Mouse (Mus musculus) mouse embryonic stem cell (cell line): ENCODE results near the gene Sult6b2.

Experiments used
- in situ Hi-C, 2 experiments: fragments of 300-500 bp; cut with MboI; formaldehyde crosslinking; loops; 1 replicate in 1 of 2; 3 replicates in 1 of 2; pipeline ENCODE4 v1.14.3; 2019 to 2020; ENCODE audit warnings: low sequenced_read_pairs in 2 of 2, low pct_unique_long_range_greater_than_20kb in 1 of 2, mixed read lengths in 1 of 2; ENCODE audit not compliant: unreplicated experiment in 1 of 2

Sult6b2 gene

GRCm38 (mm10) chr6:142804402-142804801 is at the start of gene Sult6b2:
Sult6b2 (minus strand) TSS chr6:142804502.
- in situ Hi-C loops, result no loop called here

- in situ Hi-C loops, result no loop called here
These were observed 48.4 kb upstream of the Sult6b2 start for GRCm38 (mm10) chr6:142852419-142853377.

GRCm38 (mm10) chr6:142850436-142850835 is 46.1 kb upstream of the Sult6b2 start:
- in situ Hi-C loops, result no loop called here

- in situ Hi-C loops, result no loop called here
These were observed 45.0 kb upstream of the Sult6b2 start for GRCm38 (mm10) chr6:142849326-142849725.

GRCm38 (mm10) chr6:142847914-142848674 is 43.8 kb upstream of the Sult6b2 start:
- in situ Hi-C loops, result no loop called here

GRCm38 (mm10) chr6:142846855-142847254 is 42.6 kb upstream of the Sult6b2 start:
- in situ Hi-C loops, result no loop called here

- in situ Hi-C loops, result no loop called here
These were observed 40.8 kb upstream of the Sult6b2 start for GRCm38 (mm10) chr6:142845066-142845465.

- in situ Hi-C loops, result no loop called here
These were observed 39.8 kb upstream of the Sult6b2 start for GRCm38 (mm10) chr6:142844061-142844460.

GRCm38 (mm10) chr6:142838501-142838900 is 34.2 kb upstream of the Sult6b2 start:
- in situ Hi-C loops, result no loop called here

GRCm38 (mm10) chr6:142837326-142837725 is 33.0 kb upstream of the Sult6b2 start:
- in situ Hi-C loops, result no loop called here

- in situ Hi-C loops, result no loop called here
These were observed 31.4 kb upstream of the Sult6b2 start for GRCm38 (mm10) chr6:142835726-142836125.

- in situ Hi-C loops, result no loop called here
These were observed 30.6 kb upstream of the Sult6b2 start for GRCm38 (mm10) chr6:142834911-142835310.

GRCm38 (mm10) chr6:142831706-142832105 is 27.4 kb upstream of the Sult6b2 start:
- in situ Hi-C loops, result no loop called here

- in situ Hi-C loops, result no loop called here
These were observed 26.9 kb upstream of the Sult6b2 start for GRCm38 (mm10) chr6:142831243-142831642.

GRCm38 (mm10) chr6:142830221-142830620 is 25.9 kb upstream of the Sult6b2 start:
- in situ Hi-C loops, result no loop called here

- in situ Hi-C loops, result no loop called here
These were observed 21.1 kb upstream of the Sult6b2 start for GRCm38 (mm10) chr6:142825449-142825848.

- in situ Hi-C loops, result no loop called here
These were observed 18.9 kb upstream of the Sult6b2 start for GRCm38 (mm10) chr6:142823008-142823787.

- in situ Hi-C loops, result no loop called here
These were observed 14.0 kb upstream of the Sult6b2 start for GRCm38 (mm10) chr6:142818306-142818705.

- in situ Hi-C loops, result no loop called here
These were observed 11.2 kb upstream of the Sult6b2 start for GRCm38 (mm10) chr6:142815513-142815912.
